Mouse (Mus musculus): Measurements from ENCODE around the gene Accs.

Accs gene

DNA sequence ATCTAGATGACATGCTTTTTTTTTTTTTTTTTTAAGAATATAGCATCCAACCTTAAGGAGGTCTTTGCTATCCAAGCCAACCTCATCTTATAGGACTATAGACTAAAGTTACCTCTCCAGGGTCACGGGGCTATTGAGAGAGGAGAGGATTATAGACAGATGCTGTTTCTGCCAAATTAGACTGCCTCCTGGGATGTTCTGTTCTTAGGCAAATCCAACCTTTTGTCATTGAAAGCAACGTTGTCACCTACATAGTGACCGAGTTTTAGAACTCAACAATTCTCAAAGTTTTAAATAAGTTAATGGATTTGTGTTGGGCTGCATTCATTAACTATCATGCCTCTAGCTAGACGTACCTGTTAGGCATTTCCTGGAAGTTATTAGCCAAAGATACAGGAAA is 13.5 kb upstream of the Accs start:
- in situ Hi-C loops (cut with MboI, MseI), result loop anchor here (25.0 kb wide), 1 partner anchor 1199 kb away; no protein-coding TSS in a partner anchor

GRCm38 (mm10) chr2:93858845-93859244 is 9.1 kb upstream of the Accs start:
- in situ Hi-C loops (cut with MboI, MseI), result loop anchor here (5.0 to 25.0 kb wide), 2 partner anchors 143 to 1203 kb away; no protein-coding TSS in a partner anchor

DNA sequence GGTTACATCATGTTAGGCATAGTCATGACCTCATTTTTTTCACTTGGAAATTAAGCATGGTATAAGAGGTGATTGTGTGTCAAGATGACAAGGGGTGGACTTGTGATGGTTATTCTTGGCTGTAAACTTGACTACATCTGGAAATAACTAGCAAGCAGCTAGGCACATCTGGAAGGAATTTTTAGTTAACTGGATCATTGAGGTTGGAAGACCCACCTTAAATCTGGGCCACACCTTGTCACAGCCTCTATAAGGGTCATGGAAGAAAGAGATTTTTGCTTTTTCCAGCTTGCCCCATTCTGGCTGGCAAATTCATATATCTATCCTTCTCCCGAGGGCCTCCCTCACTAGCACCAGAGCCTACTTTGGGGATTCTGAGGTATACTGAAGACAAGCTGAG is 1.6 kb upstream of the Accs start:
- in situ Hi-C loops (cut with MboI, MseI), result loop anchor here (25.0 kb wide), 1 partner anchor 1211 kb away; no protein-coding TSS in a partner anchor

DNA sequence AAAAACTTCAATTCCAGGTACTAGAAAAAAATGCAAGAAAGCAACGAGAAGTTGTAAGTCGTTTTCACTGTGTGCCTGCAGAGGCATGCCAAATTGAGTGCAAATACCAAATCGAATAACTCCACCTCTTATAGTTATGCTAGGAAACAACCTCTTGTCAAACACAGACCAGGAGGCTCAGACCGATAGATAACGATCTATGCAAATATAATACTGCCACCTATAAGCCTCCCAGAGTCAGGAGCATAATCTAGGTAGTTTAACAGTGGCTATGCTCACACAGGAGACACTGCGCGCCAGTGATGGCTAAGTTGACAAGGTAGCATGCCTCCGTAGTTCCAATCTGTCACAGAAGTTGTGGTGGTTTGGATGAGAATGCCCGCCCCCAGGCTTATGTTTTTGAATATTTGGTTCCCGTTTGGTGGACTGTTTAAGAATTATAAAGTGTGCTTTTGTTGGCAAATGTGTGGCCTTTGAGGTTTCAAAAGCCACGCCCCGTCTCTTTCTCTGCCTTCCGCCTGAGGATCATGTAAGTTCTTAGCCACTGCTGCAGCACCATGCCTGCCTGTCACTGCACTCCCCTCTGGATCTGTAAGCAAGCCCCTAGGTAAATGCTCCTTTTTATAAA is 688 bp upstream of the Accs start:
- in situ Hi-C loops (cut with MboI, MseI), result loop anchor here (25.0 kb wide), 1 partner anchor 1212 kb away; no protein-coding TSS in a partner anchor

- in situ Hi-C loops (cut with MboI, MseI), result no loop called here
Measured at GRCm38 (mm10) chr2:93841349-93841748, 8.4 kb downstream of the Accs start.

DNA sequence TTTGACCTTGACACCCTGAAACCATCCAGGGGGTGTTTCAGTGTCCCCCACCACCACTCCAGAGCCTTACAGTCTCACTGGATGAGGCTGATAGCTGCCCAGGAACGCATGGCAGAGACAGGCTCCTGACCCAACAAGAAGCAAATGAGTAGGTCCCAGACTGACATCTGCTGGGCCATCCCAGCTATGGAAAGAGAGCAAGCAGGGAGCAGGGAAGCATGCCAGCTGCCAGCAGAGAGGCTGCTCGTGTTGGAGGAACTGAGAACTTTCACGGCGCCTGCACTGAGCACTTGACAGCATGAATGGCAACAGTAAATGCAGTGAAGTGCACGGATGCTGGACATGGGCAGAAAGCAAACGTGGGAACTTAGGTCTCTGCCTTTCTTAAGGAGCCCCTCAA is 9.6 kb downstream of the Accs start:
- in situ Hi-C loops (cut with MboI, MseI), result no loop called here

GRCm38 (mm10) chr2:93838931-93839330 is 10.8 kb downstream of the Accs start:
- in situ Hi-C loops (cut with MboI, MseI), result no loop called here

- in situ Hi-C loops (cut with MboI, MseI), result no loop called here
Measured at GRCm38 (mm10) chr2:93836232-93836785, 13.4 kb downstream of the Accs start.

DNA sequence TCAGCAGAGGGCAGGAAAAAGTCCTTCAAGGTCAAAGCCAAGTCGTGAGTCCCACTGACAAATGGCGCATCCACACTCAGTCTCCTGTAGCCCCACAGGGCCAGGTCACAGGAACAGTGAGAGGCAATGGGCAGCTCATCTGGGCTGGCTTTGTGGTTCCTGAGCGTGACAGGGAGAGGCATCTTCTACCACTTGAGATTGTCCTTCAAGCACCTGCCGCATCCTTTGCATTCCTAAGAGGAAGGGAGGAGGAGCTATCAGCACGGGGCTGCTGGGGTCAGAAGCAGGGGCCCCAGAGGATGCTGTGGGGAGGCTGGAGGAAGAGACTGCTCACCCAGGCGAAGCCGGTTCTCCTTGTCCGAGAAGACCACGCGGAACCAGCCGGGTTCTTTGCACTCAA is 14.1 kb downstream of the Accs start:
- in situ Hi-C loops (cut with MboI, MseI), result no loop called here

- in situ Hi-C loops (cut with MboI, MseI), result no loop called here
Measured at GRCm38 (mm10) chr2:93823519-93823918, 26.2 kb downstream of the Accs start.

DNA sequence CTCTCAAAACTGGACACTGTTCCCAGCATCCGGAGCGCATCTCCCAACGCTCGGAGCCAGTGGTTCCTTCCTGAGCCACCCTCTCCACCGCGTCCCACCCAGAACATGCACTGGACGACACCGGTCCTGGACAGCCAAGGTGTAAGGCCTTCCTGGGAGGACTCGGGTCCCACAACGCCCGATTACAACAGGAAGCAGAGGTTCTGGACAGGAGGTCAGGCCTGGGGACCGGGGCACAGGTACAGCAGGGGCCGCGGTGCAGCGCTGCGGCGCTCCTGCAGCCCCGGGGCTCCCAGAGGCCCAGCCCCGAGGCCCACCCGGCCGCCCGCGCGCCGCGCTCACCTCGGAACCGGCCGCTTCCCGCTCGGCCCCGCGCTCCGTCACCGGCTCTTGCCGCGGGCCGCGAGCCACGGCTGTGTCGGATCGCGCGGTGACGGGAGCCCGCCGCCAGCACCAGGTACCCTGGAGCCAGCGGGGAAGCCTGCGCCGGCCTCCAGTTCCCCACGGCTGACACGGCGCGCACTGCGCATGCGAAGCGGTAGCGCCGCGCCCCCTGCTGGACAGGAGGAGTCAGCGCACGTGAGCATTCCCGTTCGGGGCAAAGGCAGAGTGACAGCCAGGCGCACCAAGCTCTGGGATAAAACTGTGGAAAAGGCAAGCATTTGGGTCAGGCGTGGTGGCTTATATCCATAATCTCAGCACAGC is 27.5 kb downstream of the Accs start, which contains the start of gene Ext2:
Gene Ext2, minus strand, starts transcription at position 524 of the 705 bp plus-strand sequence.
- in situ Hi-C loops (cut with MboI, MseI), result no loop called here

DNA sequence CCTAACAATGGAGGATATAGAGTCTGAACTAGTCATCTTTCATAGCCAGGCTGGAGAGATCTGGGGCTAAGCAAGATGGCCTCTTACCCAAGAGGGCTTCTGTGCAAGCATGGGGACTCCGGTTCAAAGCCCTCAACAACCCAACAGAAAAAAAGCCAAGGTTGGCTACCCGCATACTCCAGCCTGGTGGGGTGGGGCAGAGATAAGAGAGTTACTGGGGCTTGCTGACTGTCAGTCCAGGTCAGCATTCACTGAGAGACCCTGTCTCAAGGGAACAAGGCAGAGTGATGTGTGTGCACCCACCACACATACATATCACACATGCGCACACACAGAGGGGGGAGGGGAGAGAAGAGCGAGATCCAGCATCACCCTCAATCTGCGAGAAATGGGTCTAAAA is 32.0 kb downstream of the Accs start:
- in situ Hi-C loops (cut with MboI, MseI), result loop anchor here (5.0 kb wide), 1 partner anchor 340 kb away; no protein-coding TSS in a partner anchor

DNA sequence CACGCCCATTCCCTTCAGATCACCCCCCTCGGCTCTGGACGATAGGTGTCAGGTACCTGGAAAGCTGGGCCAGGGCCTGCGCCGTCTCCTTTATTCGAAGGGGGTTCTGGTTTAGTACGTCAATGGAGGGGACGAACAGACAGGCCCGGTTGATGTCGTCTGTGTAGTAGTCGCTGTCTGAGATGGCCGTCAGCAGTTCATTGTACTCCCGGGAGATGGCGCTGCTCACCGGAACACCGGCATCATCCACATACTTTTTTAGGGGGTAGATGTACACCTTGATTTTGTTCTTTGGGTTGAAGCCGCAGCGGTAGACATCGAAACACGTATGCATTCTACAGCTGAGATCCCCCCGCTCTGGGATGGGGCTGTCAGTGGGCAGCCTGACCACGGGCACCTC is 36.4 kb downstream of the Accs start:
- in situ Hi-C loops (cut with MboI, MseI), result no loop called here

DNA sequence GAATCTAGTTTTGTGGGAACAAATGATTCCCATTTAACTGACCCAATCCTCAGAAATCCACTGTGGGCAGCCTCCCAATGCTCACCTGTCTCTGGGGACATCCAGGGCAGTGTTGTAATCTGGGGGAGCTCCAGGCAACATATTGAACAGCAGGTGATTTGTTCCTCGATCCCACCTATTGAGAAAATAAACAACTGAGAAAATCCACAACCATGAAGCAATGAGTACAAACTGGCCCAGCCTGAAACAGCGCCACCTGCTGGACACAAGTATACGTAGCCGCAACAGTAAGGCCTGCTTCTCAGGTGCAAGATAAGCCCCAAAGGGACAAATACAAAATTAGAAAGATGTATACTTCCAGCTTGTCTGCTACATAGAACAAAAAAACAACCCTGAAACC is 37.9 kb downstream of the Accs start:
- in situ Hi-C loops (cut with MboI, MseI), result no loop called here

DNA sequence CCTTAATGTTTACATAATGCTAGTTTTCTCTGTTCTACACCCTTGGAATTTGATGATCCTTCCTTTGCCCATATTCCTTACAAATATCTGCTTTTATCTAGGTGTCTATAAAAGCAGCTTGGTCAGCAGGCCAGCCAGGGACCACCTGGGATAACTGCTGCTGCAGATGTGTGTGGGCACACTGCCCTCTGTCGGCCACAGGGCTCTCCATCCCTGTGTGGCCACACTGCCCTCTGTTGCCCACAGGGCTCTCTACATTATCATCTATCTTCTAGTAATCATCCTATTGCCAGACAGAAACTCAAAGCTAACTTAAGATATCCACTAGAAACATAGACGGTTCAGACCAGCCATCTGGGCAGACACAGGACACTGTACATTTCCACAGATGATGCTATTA is 39.8 kb downstream of the Accs start:
- in situ Hi-C loops (cut with MboI, MseI), result no loop called here

GRCm38 (mm10) chr2:93808071-93808470 is 41.7 kb downstream of the Accs start:
- in situ Hi-C loops (cut with MboI, MseI), result no loop called here

GRCm38 (mm10) chr2:93807440-93807839 is 42.3 kb downstream of the Accs start:
- in situ Hi-C loops (cut with MboI, MseI), result no loop called here

GRCm38 (mm10) chr2:93806487-93807201 is 43.1 kb downstream of the Accs start:
- in situ Hi-C loops (cut with MboI, MseI), result no loop called here

- in situ Hi-C loops (cut with MboI, MseI), result no loop called here
Measured at GRCm38 (mm10) chr2:93805523-93805922, 44.2 kb downstream of the Accs start.

DNA sequence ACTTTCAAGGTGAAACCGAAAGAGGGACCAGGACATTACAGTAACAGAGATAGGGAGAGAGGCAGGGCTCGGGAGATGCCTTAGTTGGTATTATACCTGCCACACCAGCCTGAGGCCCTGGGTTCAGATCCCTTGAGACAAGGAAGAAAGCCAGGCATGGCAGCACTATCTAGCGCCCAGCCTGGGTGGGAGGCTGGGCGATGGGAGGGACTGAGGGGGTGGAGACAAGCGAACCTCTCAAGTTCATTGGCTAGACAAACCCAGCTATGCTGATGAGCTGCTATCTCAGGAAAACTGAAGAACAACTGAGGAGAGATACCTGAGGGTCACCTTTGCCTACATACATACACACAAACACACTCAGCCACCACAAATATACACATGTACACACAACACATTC is 44.7 kb downstream of the Accs start:
- in situ Hi-C loops (cut with MboI, MseI), result no loop called here

DNA sequence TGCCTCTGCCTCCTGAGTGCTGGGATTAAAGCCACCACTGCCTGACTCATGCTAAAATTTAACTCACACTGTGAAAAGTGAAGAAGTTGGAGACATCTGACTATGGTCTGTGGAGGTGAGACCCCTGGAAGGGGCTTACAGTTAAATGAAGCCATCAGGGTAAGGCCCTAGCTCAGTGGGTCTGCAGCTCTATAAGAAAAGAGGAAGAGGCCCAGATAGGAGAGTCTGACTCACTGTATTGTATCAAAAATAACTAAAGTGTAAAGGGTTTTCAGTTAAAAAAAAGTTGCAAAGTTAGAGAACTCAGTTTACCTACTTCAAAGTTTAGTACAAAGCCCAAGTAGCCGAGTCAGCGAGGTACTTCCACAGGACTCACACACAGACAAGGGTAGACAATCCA is 46.8 kb downstream of the Accs start:
- in situ Hi-C loops (cut with MboI, MseI), result no loop called here

GRCm38 (mm10) chr2:93801097-93801496 is 48.6 kb downstream of the Accs start:
- in situ Hi-C loops (cut with MboI, MseI), result no loop called here
